Mouse (Mus musculus) hindbrain, postnatal 0 days (tissue): ENCODE data around the gene Sirt7. TPM values are rescaled to one million over a fixed set of nuclear protein-coding genes. Genes with fewer than 3 reads are reported as not detected.
A peak's percentile ranks its signal among the peaks of the same experiment; 100 is the strongest.

Source experiments
- ATAC-seq: fragments of 200-750 bp; cut with Nextera tagmentation; 2 replicates; pipeline ENCODE4 v1.8.0; 2017; ENCODE audit warnings: mild to moderate bottlenecking, moderate TSS enrichment, moderate library complexity
- DNase-seq: peaks from one replicate; pipeline ENCODE4 v3.0.0-alpha.2; 2015; ENCODE audit warnings: low spot score
- H3K27ac ChIP-seq: fragments of 300-500 bp; sonication (generic); 2 replicates; pipeline ENCODE4 v1.5.1; 2014; ENCODE audit warnings: mild to moderate bottlenecking
- H3K27me3 ChIP-seq: fragments of 300-500 bp; sonication (generic); 2 replicates; pipeline ENCODE4 v1.6.1; 2014; ENCODE audit warnings: low read length, mixed read lengths; ENCODE audit not compliant: insufficient read depth
- H3K36me3 ChIP-seq: fragments of 300-500 bp; sonication (generic); 2 replicates; pipeline ENCODE4 v1.6.1; 2014; ENCODE audit warnings: low read length, mixed read lengths; ENCODE audit not compliant: insufficient read depth
- H3K4me1 ChIP-seq: fragments of 300-500 bp; sonication (generic); 2 replicates; pipeline ENCODE4 v1.6.1; 2014; ENCODE audit warnings: antibody characterized with exemption, low read length, mixed read lengths; ENCODE audit not compliant: insufficient read depth
- H3K4me2 ChIP-seq: fragments of 300-500 bp; sonication (generic); 2 replicates; pipeline ENCODE4 v1.6.1; 2014; ENCODE audit warnings: low read depth, mild to moderate bottlenecking, low read length, moderate library complexity, mixed read lengths
- H3K4me3 ChIP-seq: fragments of 300-500 bp; sonication (generic); 2 replicates; pipeline ENCODE4 v1.5.1; 2014; ENCODE audit warnings: low read length
- H3K9ac ChIP-seq: fragments of 300-500 bp; sonication (generic); replicated peaks from 2 replicates; pipeline ENCODE4 v1.6.1; 2014; ENCODE audit warnings: mild to moderate bottlenecking, low read length, moderate library complexity, mixed read lengths
- H3K9me3 ChIP-seq: fragments of 300-500 bp; sonication (generic); 2 replicates; pipeline ENCODE4 v1.6.1; 2016; ENCODE audit warnings: low read length, mixed read lengths
- CTCF ChIP-seq: IDR thresholded peaks from 2 replicates; pipeline ENCODE4 v1.5.1; 2016; ENCODE audit warnings: antibody characterized with exemption, control low read depth, low read depth
- whole genome bisulfite sequencing: fragments of 180-500 bp; shearing (Covaris S2); extraction: QIAGEN DNeasy Blood & Tissue Kit; methylation state at CpG from one replicate; pipeline ENCODE4 v1.1.7; 2014; 5-methylcytosine and 5-hydroxymethylcytosine counted together
- polyA plus RNA-seq: library from polyadenylated mRNA; unstranded; fragments of >200 nt; fragmentation: Nextera tagmentation; extraction: Ambion mirVana; gene quantifications from 2 replicates; pipeline ENCODE4 v1.2.1, GENCODE M21; 2015
- total RNA-seq: library from RNA; depleted of rRNA; stranded (reverse); fragments of >200 nt; gene quantifications from 2 replicates; pipeline ENCODE4 v1.2.3, GENCODE M21; 2014

Sirt7 gene
- total and polyA plus RNA-seq, 2 experiments from 2014 or later: 32.3 to 32.8 TPM

DNA sequence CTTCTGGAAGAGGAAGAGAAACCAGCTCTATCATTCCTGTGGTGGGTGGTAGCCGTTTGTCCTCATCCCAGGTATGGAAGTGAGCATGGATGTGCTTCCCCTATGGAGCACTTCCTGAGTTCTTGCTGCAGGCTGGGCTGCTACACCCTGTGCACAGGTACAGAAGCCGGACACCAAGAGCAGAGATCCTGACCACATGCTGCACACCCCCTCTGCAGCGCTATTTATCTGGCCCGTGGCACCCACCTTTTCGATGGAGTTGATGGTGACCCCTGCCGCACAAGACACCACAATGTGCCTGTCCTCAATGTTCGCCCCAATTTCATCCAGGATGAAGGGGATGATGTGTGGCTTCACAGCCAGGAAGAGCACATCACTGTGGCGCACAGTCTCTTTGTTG lies 16.8 kb upstream of the Sirt7 start:
- Histone ChIP-seq H3K36me3 (no peaks in the 10 kb centered on the region), H3K27me3 (no peaks in the 10 kb centered on the region), H3K4me2 (no peak overlapping the region), H3K9me3 (no peaks in the 10 kb centered on the region), H3K4me3 (no peak overlapping the region), H3K9ac (no peak overlapping the region), H3K27ac (no peak overlapping the region), H3K4me1 (peaks cover 7% of the 10 kb centered on the region; the same call in 1 of the 2 replicates)
- 89% methylated on average over 8 of the region's 8 CpGs for WGBS
- TF ChIP-seq CTCF: no peak
- ATAC-seq (no peak), DNase-seq (no peak)

DNA sequence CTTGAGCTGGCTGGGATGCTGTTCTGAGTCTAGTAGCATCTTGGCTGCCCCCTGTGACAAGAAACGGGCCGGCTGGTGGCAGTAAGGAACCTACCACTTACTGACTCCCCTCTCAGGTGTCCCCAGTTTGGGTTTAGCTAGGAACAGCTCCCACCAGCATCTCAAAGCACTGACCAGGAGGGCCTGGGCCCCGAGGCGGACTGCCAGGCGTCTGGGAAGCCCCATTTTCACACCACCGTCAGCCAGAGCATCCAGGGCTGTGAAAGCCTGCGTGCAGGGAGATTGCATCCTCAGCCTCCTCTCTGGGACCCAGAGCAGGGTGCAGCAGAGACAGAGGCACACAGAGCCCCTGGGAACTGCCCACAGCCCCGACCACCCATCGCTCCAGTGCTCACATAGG lies 16.2 kb upstream of the Sirt7 start:
- Histone ChIP-seq H3K4me2 (no peak overlapping the region), H3K9me3 (no peaks in the 10 kb centered on the region), H3K27ac (no peak overlapping the region), H3K4me1 (peaks cover 7% of the 10 kb centered on the region; the same call in 1 of the 2 replicates), H3K9ac (no peak overlapping the region), H3K36me3 (no peaks in the 10 kb centered on the region), H3K27me3 (no peaks in the 10 kb centered on the region), H3K4me3 (no peak overlapping the region)
- no peak for DNase-seq
- TF ChIP-seq CTCF: no peak
- WGBS: 73% methylated on average over 9 of the region's 9 CpGs
- ATAC-seq: no peak

DNA sequence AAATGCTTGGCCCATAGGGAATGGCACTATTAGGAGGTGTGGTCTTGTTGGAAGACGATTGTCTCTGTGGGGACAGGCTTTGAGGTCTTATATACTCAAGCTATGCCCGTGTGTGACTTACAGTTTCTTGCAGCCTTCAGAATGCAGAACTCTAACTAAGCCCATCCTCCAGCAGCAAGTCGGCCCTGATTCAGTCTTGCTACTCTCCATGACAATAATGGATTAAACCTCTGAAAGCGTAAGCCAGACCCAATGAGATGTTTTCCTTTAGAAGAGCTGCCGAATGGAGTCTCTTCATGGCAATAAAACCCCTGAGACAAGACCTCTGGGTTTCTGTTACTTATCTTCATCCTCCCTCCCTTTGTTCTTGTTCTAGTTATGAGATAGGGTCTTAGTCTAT lies 9.8 kb upstream of the Sirt7 start:
- H3K9ac ChIP-seq: no peak overlapping the region
- no peak overlapping the region for H3K27ac ChIP-seq
- no peak for DNase-seq
- no peaks in the 10 kb centered on the region for H3K36me3 ChIP-seq
- no peak overlapping the region for H3K4me2 ChIP-seq
- H3K4me3 ChIP-seq: no peak overlapping the region
- ATAC-seq: no peak
- TF ChIP-seq CTCF: no peak
- no peaks in the 10 kb centered on the region for H3K27me3 ChIP-seq
- peaks cover 17% of the 10 kb centered on the region for H3K4me1 ChIP-seq
- 88% methylated on average over 5 of the region's 5 CpGs for WGBS
- H3K9me3 ChIP-seq: no peaks in the 10 kb centered on the region

DNA sequence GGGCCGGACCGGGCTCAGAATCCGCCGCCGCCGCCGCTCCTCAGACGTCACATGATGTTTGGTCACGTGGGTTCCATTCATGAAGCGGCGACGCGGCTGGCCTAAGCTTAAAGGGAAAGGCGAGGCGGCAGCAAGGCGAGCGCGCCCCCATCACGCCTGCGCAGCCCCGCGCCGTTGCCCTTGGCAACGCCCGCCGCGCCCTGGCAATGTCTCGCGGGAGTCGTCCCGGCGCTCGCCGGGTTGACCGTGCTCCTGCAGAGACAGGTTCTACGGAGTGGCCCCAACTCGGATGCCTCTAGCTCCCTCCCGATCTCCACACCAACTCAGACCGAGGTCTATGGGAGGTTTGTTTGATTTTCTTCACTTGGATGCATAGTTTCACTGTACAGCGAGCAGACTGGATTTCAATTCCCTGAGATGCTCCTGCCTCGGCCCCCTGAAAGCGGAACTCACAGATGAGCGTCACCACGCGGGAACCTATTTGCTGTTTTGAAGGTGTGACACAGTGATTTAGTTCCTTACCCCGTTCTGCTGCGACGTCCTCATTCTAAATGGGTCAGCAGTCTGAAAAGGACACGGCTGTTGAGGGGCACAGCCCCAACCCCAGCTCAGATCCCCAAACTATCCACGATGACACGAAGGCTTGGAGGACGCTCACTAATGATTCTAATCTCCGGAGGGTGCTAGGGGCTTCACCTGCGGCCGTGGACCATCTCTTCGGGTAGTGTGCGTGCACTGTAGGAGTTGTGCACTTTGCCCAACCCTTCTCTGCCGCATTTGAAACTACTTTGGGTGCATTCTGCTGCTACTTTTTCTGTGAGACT lies 8.7 kb upstream of the Sirt7 start, which contains the start of gene Mafg:
Gene Mafg (minus strand): TSS at position 81 of the 824 bp plus-strand sequence.
- WGBS: 12% methylated on average over 58 of the region's 58 CpGs
- Histone ChIP-seq H3K4me2 (peak within 1 kb of the TSS; percentile 96), H3K9ac (peak within 1 kb of the TSS; percentile 88), H3K27me3 (no peaks in the 10 kb centered on the region), H3K4me3 (peak within 1 kb of the TSS; percentile 92), H3K4me1 (peaks cover 17% of the 10 kb centered on the region), H3K36me3 (no peaks in the 10 kb centered on the region), H3K27ac (peak within 1 kb of the TSS; percentile 88), H3K9me3 (no peaks in the 10 kb centered on the region)
- peak; percentile 98 for DNase-seq
- no peak for TF ChIP-seq CTCF
- peak; percentile 94 for ATAC-seq

DNA sequence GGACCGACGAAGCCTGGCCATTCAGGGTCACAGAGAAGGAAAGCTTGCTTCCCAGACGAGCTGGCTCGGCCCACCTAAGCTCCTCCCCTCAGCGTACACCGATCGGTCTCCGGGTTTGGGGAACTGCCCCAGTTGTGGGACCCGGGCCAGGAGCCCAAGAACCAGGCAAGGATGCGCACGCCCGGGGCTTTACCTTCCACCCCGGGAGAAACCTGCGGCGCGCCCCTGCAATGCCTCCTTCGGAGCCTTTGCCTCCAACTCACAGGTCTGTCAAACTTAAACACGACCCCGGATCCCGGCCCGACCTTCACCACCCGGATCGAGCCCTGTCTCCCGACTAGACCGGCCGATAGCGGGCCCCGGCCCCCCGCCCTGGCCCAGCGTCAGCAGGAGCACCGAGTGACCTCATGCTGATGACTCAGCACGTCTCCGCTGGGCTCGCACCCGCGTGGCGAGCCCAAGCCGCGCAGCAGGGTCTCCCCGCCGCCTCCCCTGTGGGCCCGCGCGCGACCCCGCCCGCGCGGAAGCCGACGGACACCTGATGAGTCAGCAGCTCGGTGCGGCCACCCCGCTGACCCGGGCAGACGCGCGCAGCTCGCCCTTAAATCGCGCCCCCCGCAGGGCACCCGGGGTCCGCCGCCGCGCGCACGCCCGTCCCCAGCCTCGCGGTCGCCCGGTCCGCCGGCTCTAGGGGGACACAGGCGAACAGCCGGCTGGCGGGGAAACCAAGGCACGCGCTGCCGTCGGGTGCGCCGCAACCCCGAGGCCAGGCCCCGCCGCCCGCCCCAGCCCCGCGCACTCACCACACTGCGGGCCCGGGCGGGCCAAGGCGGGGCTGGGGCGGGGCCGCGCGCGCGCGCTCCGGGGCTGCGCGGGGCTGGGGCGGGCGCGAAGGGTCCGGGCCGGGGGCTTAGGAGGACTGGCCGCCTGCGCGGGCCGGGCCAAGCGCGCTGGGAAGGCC lies 7.8 kb upstream of the Sirt7 start:
- H3K9ac ChIP-seq: peak overlapping the region; percentile 88
- peak; percentile 76 for ATAC-seq

DNA sequence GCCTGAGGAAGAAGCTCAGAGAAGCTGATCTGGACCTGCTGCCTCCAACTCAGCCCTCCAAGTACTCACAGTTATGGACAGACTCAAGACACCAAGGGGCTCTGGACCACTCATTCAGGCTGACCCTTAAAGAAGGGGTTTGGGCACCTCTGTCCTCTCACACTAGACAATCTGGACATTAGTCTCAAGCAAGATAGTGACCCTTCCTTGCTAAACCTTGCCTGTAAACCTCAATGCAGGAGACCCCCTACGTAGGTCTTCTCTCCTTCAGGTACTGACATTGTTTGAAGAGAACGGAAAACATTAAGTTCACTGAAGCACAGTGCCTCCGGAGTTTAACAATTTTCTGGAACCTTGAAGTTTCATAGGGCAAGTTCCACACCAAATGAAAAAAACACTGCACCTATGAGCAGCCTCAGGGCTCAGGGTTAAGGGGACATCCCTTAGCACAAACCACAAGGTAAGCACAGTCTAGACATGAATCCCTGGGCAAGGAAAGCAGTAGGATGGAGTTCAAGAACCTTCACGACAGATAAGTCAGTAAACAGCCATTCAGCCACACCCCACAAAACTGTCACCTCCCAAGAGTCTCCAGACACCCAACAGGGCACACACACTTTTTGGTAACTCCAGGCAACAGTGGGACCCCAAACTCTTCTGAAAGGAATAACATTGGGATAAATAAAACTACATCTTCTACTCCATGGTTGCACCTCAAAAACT lies 6.8 kb upstream of the Sirt7 start:
- no peaks in the 10 kb centered on the region for H3K27me3 ChIP-seq
- H3K36me3 ChIP-seq: 0 out of 2 replicates have a peak, but pooled peaks cover 4% of the 10 kb centered on the region
- peaks cover 17% of the 10 kb centered on the region for H3K4me1 ChIP-seq
- ATAC-seq: no peak
- WGBS: 62% methylated on average over 4 of the region's 4 CpGs
- DNase-seq: no peak
- TF ChIP-seq CTCF: no peak
- H3K27ac ChIP-seq: peak overlapping the region; percentile 88
- peak overlapping the region; percentile 96 for H3K4me2 ChIP-seq
- peak overlapping the region; percentile 88 for H3K9ac ChIP-seq
- H3K9me3 ChIP-seq: no peaks in the 10 kb centered on the region
- H3K4me3 ChIP-seq: peak overlapping the region; percentile 92

More for the DNA sequence above, 7.8 kb upstream of the Sirt7 start:
- H3K4me1 ChIP-seq: peaks cover 17% of the 10 kb centered on the region
- WGBS: under 1% methylated on average over 103 of the region's 116 CpGs
- H3K36me3 ChIP-seq: no peaks in the 10 kb centered on the region
- H3K4me2 ChIP-seq: peak overlapping the region; percentile 96
- DNase-seq: peak; percentile 68
- H3K27me3 ChIP-seq: no peaks in the 10 kb centered on the region
- TF ChIP-seq CTCF: no peak
- H3K27ac ChIP-seq: peak overlapping the region; percentile 88
- no peaks in the 10 kb centered on the region for H3K9me3 ChIP-seq
- peak overlapping the region; percentile 92 for H3K4me3 ChIP-seq
